Mouse (Mus musculus) cerebellum, adult 18-20 months (tissue): ENCODE measurements around the gene Des.

ENCODE experiments used
- DNase-seq, 2 experiments: peaks; one replicate each; pipeline ENCODE4 v3.0.0; 2021

The Des gene

DNA sequence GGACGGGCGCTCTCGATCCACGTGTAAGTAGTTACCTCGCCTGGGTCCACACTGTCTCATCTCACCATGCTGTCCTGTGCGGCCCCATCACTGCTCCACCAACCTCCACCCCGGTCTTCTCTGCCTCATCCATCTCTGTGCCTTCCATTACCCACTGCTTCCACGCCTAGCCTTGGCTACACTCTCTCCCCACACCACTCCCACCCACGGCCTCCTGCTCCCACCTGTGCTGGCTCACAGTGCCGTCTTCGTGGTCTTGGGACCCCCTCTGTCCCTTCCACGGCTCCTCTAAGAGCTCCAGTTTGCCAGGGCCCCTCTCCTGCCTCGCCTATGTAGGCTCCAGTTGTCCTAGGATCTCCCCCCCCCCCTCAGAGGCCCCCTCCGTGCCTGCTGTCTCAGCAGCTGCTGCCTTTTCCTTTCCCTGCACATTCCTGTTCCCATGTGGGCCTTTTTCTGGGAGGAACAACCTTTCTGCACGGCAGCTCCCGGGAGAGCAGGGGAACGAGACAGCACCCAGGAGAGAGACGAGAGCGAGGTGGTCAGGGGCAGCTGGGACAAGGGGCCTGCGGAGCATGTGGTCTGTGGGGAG is 25.1 kb downstream of the Des start:
- DNase-seq, result peak in 1 of 2 experiments; percentile 33

- peak in 1 of 2 experiments; percentile 34 for DNase-seq
These were observed 26.0 kb downstream of the Des start for GRCm38 (mm10) chr1:75386149-75386548.

DNA sequence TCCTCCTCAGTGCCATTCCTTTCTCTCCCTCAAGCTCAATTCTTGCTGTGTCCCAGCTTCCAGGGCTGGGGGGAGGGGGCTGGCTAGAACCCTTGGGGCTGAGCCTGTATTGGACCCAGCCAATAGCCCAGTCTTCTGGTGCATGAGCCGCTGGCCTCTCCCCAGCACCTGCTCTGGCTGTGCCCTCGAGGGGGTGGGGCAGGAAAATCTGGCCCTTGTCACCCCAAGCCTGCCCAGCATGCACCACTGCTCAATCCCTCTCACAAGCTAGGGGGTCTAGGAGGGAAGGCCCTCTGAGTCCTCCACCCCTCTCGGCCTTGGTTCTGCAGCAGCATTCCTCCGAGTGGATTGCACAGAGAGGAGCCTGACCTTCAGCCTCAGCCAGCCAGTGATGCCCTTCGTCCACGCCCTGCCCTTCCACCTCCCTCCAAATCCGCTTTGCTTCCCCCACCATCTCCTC is 27.4 kb downstream of the Des start:
- peak; percentile 56 to 59 for DNase-seq

- peak in 1 of 2 experiments; percentile 58 for DNase-seq
These were observed 28.1 kb downstream of the Des start for GRCm38 (mm10) chr1:75387929-75388897.

DNA sequence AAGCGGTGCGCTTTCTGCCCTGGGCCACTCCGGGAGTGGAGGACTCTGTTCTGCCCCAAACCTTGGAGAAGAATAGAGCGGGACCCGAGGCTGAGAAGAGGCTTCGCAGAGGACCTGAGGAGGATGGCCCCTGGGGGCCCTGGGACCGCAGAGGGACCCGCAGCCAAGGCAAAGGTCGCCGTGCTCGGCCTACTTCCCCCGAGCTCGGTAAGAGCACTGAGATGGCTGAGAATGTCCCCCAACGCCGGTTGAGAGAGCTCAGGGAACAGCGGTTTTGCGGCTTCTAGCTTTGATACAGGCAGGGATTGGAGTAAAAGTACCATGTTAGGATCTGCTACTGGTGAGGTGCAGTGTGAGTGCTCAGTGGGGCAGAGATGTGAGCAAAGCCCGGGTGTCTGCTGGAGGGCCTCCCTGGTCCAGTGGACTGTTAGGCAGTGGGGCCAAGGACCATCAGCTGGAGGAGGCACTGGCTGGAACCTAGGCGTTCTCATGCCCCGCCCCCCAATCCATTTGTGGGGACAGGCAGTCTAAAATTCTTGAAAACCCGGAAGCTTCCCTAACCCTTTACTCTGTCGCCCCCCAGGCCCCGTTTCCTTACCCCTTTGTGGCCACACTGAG is 28.9 kb downstream of the Des start:
- peak in 1 of 2 experiments; percentile 50 for DNase-seq

DNA sequence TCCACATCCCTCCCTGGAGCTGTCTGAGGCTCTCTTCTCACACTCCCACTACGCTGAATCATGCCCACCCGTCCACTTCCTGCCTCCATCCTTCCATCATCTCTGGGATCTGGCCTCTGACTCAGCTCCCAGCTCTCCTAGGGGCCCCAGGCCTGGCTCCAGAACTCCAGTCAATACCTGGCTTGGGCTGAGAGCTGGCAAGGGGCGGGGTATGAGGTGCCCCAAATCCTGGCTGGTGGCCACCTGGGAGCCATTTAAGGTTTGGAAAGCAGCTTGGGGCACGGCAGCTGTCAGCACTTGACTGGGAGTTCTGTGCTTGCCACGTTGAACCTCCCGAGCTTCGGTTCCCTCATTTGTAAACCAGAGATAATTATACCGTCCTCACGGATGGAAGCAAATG is 33.0 kb downstream of the Des start:
- peak; percentile 93 to 95 for DNase-seq

DNA sequence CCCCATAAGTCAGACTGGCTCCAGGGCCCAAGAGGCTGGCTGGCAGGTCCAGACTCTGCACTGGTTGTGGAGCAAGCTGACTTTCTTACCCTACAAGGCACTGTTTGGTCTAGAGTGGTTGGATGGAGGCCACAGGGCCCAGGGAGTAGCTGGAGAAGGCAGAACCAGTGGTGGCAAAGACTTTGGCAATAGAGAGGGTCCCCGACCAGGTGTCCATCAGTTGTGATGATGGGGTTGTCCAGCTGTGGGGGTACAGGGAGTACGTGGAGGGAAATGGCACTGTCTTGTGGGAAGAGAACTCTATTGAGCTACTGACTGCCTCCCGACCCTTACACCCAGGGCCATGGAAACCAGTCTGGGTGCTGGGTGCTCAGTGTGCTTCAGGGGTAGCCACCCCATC is 33.7 kb downstream of the Des start:
- DNase-seq, result peak in 1 of 2 experiments; percentile 41

GRCm38 (mm10) chr1:75398761-75399402 is 38.8 kb downstream of the Des start:
- DNase-seq, result peak; percentile 75 to 85

DNA sequence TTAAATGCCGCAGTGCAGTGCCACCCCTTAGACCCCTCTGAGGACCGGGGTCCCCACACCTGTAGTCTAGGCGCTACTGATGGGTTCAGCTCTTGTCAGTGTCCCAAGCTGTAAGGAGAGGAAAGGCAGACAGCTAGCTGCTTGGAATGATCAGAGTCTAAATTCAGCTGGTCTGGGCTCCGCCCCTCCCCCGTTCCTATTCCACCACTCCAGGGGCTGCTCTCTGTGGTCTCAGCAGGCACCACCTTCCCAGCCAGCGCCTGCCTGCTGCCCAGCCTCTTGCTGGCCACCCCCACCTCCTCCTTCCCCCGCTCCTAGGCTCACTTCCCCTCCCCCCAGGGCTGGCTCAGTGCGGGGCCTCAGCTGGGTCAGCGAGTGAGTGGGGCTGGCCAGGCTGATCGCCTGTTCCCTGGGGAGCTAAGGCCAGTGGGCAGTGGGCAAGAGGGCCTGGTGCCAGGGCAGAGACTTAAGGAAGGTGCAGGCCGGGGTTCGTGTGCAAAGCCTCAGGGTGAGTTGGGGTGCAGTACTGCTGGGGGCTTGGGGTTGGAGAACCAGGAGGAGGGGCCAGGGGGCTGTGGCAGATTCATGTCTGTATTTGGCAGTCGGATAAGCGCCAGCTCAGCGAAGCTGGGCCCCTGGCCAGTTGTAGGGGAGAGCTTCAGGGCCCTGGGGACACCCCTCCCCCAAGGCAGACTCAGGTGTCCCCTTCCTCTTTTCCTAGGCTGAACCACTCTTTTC is 39.8 kb downstream of the Des start:
- peak in 1 of 2 experiments; percentile 47 for DNase-seq

DNA sequence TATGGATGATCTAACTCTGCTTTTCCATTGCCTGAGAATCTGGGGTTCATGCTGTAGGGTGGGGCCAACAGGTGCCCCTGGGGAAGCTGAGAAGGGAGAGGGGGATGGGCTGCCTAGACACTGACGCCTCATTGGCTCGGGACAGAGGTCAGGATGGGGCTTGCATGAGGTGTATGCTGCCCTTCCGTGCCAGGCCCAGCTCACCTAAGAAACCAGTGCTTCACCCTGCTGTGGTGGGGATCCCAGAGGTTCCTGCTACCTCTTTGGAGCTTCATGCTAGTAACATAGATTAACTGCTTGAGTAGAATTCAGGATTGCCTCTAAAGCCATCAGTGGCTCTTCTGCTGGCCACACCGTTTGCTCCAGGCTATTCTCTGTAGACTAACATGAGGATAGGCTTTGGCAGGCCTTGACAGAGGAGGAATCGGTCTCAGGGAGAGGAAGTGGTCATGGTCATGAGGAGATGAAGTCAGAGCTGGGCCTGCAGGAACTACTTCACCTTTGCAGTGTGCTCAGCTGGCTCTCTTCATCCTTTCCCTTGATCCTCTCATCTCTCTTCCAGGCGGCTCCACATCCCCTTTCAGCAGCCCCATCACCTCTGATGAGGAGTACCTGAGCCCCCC is 40.5 kb downstream of the Des start:
- no peak for DNase-seq

- no peak for DNase-seq
These were observed 45.4 kb downstream of the Des start for GRCm38 (mm10) chr1:75405547-75405946.

DNA sequence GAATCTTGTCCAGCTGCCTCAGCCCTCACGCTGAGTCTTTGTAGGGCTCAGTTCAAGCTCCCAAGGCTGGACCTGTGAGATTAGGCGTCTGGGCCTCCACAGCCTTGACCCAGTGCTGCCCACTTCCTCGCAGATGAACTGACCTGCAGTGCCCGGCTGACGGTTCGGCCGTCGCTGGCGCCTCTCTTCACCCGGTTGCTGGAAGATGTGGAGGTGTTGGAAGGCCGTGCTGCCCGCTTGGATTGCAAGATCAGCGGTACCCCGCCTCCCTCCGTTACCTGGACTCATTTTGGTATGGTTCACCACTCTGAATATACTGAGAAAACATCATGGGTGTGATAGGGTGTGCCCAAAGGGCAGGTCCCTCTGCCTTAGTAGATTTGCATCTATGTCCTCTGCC is 46.0 kb downstream of the Des start:
- DNase-seq, result no peak

DNA sequence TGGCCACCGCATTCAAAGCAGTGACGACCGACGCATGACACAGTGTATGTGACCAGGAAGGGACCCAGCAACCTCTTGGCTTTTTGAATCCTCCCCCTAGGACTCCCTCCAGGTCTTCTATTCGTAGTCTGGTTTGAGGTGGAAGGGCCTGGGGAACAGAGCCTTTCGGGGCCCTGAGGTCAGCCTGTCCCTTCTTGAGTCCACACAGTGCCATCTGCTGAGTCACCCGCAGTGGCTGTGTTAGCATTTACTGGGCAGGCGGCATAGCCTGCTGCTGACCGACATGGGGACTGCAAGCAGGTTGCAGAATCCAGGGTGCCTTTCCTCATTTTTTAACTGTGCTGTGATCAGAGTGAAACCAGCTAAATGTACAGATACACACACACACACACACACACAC is 46.9 kb downstream of the Des start:
- peak in 1 of 2 experiments; percentile 54 for DNase-seq

- no peak for DNase-seq
These were observed 48.1 kb downstream of the Des start for GRCm38 (mm10) chr1:75408210-75408609.

- DNase-seq, result no peak
These were observed 49.8 kb downstream of the Des start for GRCm38 (mm10) chr1:75409950-75410349.

- DNase-seq, result no peak
These were observed 52.1 kb downstream of the Des start for GRCm38 (mm10) chr1:75412196-75412595.

- DNase-seq, result peak; percentile 87 to 89
These were observed 53.6 kb downstream of the Des start for GRCm38 (mm10) chr1:75413749-75414148.
